Mouse (Mus musculus) kidney, embryonic 16.5 days (tissue): ENCODE data around the gene Nisch. TPM values are rescaled to one million over a fixed set of nuclear protein-coding genes. Genes with fewer than 3 reads are reported as not detected.

Experiments
- ATAC-seq: fragments of 200-750 bp; cut with Nextera tagmentation; 2 replicates; pipeline ENCODE4 v1.8.0; 2017; ENCODE audit warnings: moderate TSS enrichment; ENCODE audit not compliant: low FRiP score, low TSS enrichment
- H3K27ac ChIP-seq: fragments of 300-500 bp; sonication (generic); 2 replicates; pipeline ENCODE4 v1.5.1; 2014; ENCODE audit warnings: low read length
- H3K27me3 ChIP-seq: fragments of 300-500 bp; sonication (generic); 2 replicates; pipeline ENCODE4 v1.6.1; 2014; ENCODE audit warnings: low read length, control low read depth, mixed read lengths; ENCODE audit not compliant: insufficient read depth
- H3K36me3 ChIP-seq: fragments of 300-500 bp; sonication (generic); 2 replicates; pipeline ENCODE4 v1.6.1; 2014; ENCODE audit warnings: low read length, control low read depth, mixed read lengths; ENCODE audit not compliant: insufficient read depth
- H3K4me1 ChIP-seq: fragments of 300-500 bp; sonication (generic); 2 replicates; pipeline ENCODE4 v1.6.1; 2014; ENCODE audit warnings: low read length, control low read depth, mixed read lengths; ENCODE audit not compliant: insufficient read depth
- H3K4me2 ChIP-seq: fragments of 300-500 bp; sonication (generic); replicated peaks from 2 replicates; pipeline ENCODE4 v1.6.1; 2014; ENCODE audit warnings: low read depth, low read length
- H3K4me3 ChIP-seq: fragments of 300-500 bp; sonication (generic); 2 replicates; pipeline ENCODE4 v1.5.1; 2014; ENCODE audit warnings: mild to moderate bottlenecking, low read length
- H3K9ac ChIP-seq: fragments of 300-500 bp; sonication (generic); replicated peaks from 2 replicates; pipeline ENCODE4 v1.6.1; 2014; ENCODE audit warnings: low read length
- H3K9me3 ChIP-seq: fragments of 300-500 bp; sonication (generic); 2 replicates; pipeline ENCODE4 v1.6.1; 2016; ENCODE audit warnings: low read length, control low read depth
- WGBS: fragments of 180-500 bp; shearing (Covaris S2); extraction: QIAGEN DNeasy Blood & Tissue Kit; methylation state at CpG from one replicate; pipeline ENCODE4 v1.1.7; 2014; 5-methylcytosine and 5-hydroxymethylcytosine counted together
- polyA plus RNA-seq: library from polyadenylated mRNA; unstranded; fragments of >200 nt; fragmentation: Nextera tagmentation; extraction: Ambion mirVana; gene quantifications from 2 replicates; pipeline ENCODE4 v1.2.1, GENCODE M21; 2015

The Nisch gene
- polyA plus RNA-seq, 1 experiment from 2014 or later, result 421 TPM

DNA sequence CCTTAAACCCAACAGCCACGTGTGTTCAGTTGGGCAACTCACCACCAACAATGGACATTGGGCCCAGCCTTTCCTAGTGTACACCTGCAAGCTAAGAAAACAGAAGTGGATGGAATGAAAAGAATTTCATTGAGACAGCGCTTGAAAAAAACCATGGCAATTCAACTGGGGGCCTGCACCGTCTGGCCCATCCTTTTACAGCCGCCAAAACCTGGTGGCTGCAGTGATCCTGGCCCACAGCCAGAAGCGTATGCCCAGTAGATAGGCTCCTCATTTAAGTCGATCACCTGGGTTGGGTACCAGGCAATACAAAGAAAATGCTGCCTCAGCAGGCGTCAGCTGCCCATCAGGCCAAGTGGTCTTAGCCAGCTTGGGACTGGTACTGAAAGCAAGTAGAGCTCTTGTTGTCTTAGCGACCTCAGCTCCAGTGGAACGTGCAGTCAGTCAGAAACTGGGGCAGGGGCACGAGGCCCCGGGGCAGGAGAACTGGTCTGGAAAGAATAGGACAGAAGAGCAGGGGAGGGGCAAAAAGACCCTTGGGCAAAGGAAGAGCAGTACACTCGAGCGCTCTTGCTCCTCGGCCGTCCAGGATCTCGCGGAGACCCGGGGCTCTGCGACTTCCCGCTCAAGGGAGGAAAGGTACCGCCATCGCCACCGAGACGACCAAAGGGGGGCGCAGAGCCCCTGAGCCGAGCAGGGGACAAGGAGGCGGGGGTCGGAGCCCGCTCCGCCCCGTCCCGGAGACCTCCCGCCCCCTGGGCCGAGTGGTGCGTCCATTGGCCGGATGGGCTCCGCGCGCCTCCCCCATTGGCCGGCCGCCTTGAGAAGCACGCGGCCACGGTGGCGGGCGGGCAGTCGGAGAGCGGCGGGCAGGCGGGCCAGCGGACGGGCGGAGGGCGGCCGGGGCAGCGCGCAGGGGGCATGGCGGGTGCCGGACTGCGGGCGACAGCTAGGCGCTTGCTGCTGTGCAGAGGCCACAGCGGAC, 86.2 kb downstream of the Nisch start, which contains the start of gene Nt5dc2:
Nt5dc2 (plus strand) TSS at position 818 of the 985 bp plus-strand sequence.
- H3K27ac ChIP-seq, result peak within 1 kb of the TSS; percentile 95
- peaks cover 62% of the 10 kb centered on the region for H3K4me1 ChIP-seq
- peak within 1 kb of the TSS; percentile 90 for H3K4me2 ChIP-seq
- H3K9ac ChIP-seq, result peak within 1 kb of the TSS; percentile 94
- H3K4me3 ChIP-seq, result peak within 1 kb of the TSS; percentile 97
- 4% methylated on average over 57 of the region's 63 CpGs for WGBS
- ATAC-seq, result peak; percentile 82
- H3K36me3 ChIP-seq, result peaks cover 10% of the 10 kb centered on the region
- no peaks in the 10 kb centered on the region for H3K27me3 ChIP-seq
- no peaks in the 10 kb centered on the region for H3K9me3 ChIP-seq

DNA sequence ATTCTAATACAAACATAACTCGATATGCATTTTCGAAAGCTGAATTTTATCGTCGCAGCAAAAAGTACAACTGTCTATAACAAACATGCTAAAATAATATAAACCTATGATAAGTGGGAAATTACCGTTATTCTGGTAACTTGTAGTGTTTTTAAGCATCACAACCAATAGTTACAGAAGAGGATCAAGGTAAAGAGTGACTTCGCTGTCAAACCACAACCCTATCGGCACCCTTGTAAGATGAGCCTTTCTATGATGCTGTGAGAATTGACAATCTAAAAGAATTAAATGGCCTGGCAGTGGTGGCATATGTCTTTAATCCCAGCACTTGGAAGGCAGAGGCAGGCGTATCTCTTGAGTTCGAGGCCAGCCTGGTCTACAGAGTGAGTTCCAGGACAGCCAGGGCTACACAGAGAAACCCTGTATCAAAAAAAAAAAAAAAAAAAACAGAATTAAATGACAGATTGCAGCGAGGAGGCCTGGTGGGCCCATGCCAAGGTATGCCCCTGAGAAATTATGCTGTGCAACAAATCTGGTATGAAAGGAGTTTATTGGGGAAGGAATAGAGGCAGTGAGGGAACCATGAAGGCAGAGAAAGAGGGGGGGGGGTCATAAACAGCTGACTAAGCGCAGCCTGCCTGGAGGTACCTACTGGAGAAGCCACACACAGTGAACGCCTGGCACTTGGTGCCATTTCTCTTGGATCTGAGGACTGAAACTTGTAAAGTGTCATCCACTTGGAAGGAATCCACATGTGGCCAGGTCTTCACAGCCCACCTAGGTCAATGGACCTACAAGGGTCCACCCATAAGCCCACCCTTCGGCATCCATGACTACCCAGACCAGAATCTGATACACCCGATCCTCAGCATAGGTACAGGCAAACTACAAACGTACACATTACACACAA, 87.2 kb downstream of the Nisch start:
- Histone ChIP-seq H3K9ac (0 out of 2 replicates have a peak overlapping the region, but pooled peaks have one; percentile 94), H3K4me2 (peak overlapping the region; percentile 91), H3K27me3 (no peaks in the 10 kb centered on the region), H3K4me3 (peak overlapping the region; percentile 88), H3K27ac (peak overlapping the region; percentile 95), H3K9me3 (no peaks in the 10 kb centered on the region), H3K4me1 (peaks cover 71% of the 10 kb centered on the region), H3K36me3 (0 out of 2 replicates have a peak, but pooled peaks cover under 1% of the 10 kb centered on the region)
- ATAC-seq, result no peak
- WGBS, result 66% methylated on average over 15 of the region's 15 CpGs

DNA sequence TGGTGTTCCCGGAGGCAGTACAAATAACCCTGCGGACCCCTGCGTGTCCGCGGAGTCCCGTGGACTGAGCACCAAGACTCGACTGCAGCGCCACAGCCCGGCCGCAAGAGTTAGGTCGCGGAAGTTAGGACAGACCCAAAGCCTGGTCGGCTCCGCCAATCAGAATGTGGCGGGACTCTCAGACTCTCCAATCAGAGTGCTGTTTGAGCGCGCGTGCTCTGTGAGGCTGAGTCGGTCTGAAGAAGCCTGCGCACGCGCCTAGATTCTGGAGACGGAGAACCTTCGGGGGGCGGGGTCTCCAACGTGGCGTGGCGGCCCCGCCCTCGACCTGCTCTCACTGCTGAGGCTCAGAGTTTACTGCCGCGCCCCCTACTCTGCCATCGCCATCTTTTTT, 87.9 kb downstream of the Nisch start, which contains the start of gene Smim4:
Smim4 (minus strand) TSS at position 131 of the 394 bp plus-strand sequence.
- under 1% methylated on average over 33 of the region's 33 CpGs for WGBS
- Histone ChIP-seq H3K4me2 (peak within 1 kb of the TSS; percentile 91), H3K27me3 (no peaks in the 10 kb centered on the region), H3K4me1 (peaks cover 68% of the 10 kb centered on the region), H3K9me3 (no peaks in the 10 kb centered on the region), H3K36me3 (no peaks in the 10 kb centered on the region), H3K9ac (peak within 1 kb of the TSS; percentile 94), H3K27ac (peak within 1 kb of the TSS; percentile 95), H3K4me3 (peak within 1 kb of the TSS; percentile 88)
- peak; percentile 95 for ATAC-seq

DNA sequence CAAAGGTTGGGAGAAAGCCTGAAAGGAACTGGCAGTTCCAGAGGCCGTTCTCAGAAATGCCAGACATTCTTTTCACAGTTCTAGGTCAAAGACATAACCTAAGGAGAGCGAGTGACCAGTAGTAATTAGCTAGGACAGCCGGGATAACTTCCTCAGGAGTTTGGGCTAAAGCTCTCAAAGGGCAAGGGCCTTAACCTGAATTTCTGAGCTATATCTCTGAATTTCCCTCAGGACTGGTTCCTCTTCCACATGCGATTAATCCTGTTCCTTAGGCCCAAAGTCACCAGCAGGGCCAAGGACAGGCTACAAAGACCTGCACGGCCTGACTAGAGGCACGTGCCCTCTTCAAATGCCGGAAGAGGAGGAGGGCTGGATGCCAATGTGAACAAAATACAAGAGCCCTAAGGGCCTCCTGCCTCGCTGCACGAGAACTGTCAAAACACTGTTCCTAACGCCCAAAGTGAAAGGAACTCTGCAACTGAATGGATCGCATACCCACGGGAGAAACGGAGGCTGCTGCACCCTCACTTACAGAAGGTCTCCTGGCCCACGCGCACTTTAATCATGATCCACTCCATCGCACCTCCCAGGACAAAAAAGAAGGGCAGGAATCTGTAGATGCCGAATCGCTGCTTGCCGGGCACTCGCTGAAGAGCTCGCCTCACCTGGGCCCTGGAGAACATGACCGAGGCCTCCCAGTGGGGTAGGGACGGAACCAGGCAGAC, 88.5 kb downstream of the Nisch start:
- under 1% methylated on average over 23 of the region's 23 CpGs for WGBS

DNA sequence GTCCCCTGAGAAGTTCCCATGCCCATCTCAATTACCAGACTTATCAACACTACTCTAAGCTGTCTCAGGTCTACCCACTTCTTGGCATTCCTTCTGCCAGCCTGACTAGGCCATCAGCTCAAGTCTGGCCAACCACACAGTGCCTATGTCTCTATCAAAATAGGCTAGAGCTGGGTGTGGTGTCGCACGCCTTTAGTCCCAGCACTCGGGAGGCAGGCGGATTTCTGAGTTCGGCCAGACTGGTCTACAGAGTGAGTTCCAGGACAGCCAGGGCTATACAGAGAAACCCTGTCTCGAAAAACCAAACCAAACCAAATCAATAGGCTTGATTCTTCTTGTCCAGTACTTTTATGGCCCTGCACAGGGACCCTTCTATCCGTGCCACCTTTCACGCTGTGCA, 89.9 kb downstream of the Nisch start:
- Histone ChIP-seq H3K36me3 (peaks cover 6% of the 10 kb centered on the region; the same call in 1 of the 2 replicates), H3K9ac (no peak overlapping the region), H3K4me1 (peaks cover 48% of the 10 kb centered on the region), H3K27me3 (no peaks in the 10 kb centered on the region), H3K4me2 (peak overlapping the region; percentile 30), H3K9me3 (no peaks in the 10 kb centered on the region), H3K27ac (no peak overlapping the region; the same call in 1 of the 2 replicates), H3K4me3 (no peak overlapping the region)
- no peak for ATAC-seq
- 93% methylated on average over 8 of the region's 8 CpGs for WGBS

More for the DNA sequence above, 88.5 kb downstream of the Nisch start:
- no peaks in the 10 kb centered on the region for H3K36me3 ChIP-seq
- no peaks in the 10 kb centered on the region for H3K9me3 ChIP-seq
- no peaks in the 10 kb centered on the region for H3K27me3 ChIP-seq
- ATAC-seq, result no peak
- peak overlapping the region; percentile 94 for H3K27ac ChIP-seq
- H3K9ac ChIP-seq, result peak overlapping the region; percentile 94
- H3K4me1 ChIP-seq, result peaks cover 62% of the 10 kb centered on the region
- H3K4me2 ChIP-seq, result peak overlapping the region; percentile 91
- peak overlapping the region; percentile 88 for H3K4me3 ChIP-seq

DNA sequence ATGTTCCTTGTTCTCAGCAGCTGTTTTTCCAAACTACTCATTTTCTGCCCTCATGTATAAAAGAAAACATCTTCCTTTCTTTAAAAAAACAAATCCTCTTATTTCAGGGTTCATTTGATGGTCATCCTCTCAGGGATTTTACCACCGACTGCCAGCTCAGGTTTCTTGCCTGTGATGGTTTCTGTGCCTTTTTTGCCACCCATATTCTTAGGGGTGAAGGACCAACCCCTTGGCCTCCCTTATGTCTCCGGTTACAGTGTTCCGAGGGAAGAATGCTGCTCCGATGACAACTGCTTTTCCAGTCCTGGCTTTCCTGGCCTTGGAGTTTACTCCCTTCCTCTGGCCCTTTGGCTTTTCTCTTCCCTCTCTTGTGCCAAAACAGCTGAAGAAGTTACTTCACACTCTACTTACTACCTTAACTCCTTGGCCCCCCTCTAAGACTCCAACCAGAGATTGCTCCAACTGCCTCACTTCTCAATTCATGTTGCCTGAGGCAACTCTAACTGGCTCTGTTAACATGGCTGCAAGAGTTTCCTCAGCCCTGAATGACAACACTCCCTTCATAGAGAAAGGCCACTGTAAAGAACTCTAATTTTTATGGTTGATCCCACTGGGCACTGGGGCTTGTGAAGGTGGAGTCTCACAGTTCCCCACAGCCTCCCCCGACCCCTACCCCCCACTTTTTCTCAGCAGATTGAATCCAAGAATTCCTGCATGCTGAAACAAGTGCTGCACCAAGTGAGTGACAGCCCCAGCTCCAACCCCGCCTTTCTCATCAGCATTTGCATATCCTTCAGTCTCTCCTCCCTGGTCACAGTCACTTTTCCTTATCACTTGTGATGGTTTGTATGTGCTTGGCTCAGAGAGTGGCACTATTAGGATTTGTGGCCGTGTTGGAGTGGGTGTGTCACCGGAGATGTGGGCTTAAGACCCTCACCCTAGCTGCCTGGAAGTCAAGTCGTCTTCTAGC, 91.4 kb downstream of the Nisch start:
- peak overlapping the region; percentile 30; the same call in 1 of the 2 replicates for H3K4me2 ChIP-seq
- H3K9ac ChIP-seq, result peak overlapping the region; percentile 43
- H3K27ac ChIP-seq, result peak overlapping the region; percentile 90
- peaks cover 10% of the 10 kb centered on the region; the same call in 1 of the 2 replicates for H3K36me3 ChIP-seq
- ATAC-seq, result no peak
- H3K4me3 ChIP-seq, result no peak overlapping the region
- H3K27me3 ChIP-seq, result no peaks in the 10 kb centered on the region
- 29% methylated on average over 9 of the region's 9 CpGs for WGBS
- no peaks in the 10 kb centered on the region for H3K9me3 ChIP-seq
- peaks cover 45% of the 10 kb centered on the region for H3K4me1 ChIP-seq
